Mouse (Mus musculus) embryo, embryonic 10 days (tissue): ENCODE data around the gene Sgce.
"Not testable (repeated sequence)": the region's sequence is repeated elsewhere in the genome, so short reads cannot be mapped to it uniquely, and the experiment has no call there.

Experiments used
- DNase-seq: peaks from one replicate; pipeline ENCODE4 v3.0.0-alpha.2; 2015; ENCODE audit warnings: low spot score

Sgce gene

DNA sequence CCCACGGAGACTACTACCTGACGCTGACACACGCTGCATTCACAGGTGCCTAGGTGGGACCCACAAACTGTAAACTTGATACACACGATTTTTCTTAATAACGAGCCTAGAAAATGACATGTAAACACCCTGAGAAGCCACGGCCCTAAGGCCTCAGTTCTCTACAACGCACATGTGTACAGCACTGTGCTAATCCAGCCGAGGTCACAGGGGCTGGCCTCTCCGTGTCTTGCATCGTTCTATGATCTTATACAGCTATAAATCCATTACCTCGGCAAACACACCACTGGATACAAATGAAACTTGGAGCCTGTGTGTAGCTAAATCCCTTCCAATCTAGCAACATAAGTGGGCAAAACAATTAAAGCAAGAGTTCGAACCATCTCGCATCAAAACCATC is 24.3 kb downstream of the Sgce start:
- DNase-seq, result no peak

DNA sequence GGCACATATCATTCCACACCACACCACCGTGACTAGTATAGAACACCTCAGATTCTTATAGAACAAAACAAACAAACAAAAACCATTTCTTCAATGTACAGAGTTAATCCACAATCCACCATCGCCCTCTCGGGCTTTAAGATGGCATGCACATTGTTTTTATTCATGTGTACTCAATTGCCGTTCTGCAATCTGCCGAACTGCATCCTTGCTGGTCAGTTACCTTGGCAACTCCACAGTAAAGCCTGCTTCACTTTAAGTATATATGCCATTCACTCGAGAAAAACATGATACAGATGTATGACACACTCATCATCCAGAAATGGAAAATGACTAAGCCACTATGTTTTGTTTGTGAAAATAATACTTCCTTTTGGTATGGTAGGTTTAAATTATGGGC is 24.9 kb downstream of the Sgce start:
- no peak for DNase-seq

DNA sequence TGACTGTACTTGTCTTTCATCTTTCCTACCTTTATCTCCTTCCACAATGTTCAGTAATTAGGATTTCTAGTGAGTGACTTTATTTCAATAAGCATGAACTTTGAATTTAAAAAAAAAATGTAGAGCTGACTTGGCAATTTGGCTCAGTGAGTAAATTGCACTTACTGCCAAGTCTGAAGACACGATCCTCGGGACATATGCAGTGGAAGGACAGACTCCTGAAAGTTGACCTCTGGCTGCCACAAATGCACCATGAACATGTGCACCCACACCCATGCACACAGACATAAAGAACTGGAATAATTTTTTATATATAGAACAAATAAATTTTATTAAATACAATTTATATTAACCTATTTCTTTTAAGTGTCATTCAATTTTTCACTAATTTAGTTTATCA is 29.7 kb downstream of the Sgce start:
- no peak for DNase-seq

DNA sequence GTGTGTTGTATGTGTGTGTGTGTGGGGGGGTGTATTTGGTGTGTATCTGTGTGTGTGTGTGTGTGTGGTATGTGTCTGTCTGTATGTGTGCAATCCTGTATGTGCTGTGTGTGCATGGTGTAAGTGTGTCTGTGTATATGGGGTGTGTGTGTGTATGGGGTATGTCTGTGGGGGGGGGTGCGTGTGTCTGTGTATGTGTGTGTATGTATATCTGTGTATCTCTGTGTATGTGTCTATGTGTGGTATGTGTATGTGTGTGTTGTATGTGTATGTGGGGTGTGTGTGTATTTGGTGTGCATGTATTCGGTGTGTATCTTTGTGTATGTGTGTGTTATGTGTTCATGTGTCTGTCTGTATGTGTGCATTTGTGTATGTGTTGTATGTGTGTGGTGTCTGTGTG is 30.8 kb downstream of the Sgce start:
- no peak for DNase-seq

DNA sequence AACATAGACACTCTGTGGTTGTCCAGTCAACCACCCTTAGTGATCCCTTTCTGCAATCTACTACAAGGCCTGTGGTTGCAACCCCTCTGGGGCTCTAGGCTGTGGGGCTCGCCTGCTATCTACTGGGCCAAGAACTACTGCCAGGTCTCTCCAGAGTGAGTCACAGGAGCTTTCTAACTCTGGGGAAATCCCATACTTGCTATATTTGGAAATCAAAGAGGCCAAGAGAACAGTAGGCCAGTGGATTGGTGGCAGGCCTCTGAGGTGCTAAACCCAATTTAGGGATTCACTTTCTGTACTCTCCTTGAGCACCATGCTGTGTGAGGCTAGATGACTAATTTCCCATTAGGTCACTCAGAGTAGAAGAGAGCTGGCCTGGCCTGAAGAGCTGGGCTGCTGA is 38.0 kb downstream of the Sgce start:
- DNase-seq, result no peak

DNA sequence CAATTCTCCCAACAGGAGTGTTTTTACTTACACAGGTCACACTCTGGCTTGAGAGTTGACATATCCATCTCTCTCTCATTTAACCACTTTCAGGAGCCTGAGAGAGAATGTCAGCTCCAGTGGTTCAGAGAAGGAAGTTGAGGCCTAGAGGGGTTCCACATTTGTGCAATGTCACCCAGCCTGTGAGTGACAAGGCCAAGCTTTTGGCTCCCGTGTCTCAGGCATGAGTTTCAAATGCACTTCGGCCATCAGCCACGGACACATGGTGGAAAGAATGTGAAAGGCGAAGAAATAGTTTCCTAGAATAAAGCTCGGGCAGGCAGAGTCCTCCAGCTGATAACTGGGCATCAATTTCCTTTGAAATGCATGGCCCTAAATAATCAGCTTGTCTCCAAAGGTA is 40.6 kb downstream of the Sgce start:
- no peak for DNase-seq

DNA sequence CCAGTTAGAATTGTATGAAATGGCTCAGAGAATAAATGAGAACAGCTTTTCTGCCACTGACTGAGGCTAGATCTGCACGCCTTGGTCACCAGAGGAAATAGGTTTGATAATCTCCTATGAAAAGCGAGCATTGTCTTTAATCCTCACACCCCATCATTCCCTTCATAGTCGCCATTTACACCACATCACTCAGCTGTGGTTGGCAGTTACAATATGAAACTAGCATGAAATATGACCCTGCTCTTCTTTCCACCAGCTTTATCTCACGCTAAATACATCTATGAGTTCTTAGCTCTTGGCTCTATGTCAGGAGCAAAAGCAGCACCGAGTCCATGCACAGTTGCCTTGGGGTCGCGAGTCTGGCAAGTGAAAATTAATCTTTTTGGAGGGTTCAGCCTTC is 43.1 kb downstream of the Sgce start:
- no peak for DNase-seq

DNA sequence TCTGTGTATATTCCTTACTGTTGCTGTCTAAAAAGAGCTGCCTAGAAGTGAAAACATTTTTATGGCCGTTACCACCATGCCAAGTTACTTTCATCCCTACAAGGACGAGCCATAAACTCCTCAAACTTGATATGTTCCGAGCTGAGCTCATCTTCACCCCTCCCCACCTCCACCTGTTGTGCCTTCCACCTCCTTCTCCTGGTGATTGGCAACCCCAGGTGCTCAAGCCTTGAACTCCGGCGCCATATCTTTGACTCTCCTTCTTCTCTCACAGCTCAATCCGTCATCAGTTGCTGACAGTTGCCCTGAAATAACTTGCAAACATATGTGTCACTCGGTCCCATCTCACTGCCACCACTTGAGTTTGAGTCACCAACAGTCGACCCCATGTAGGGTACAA is 45.4 kb downstream of the Sgce start:
- DNase-seq, result no peak

DNA sequence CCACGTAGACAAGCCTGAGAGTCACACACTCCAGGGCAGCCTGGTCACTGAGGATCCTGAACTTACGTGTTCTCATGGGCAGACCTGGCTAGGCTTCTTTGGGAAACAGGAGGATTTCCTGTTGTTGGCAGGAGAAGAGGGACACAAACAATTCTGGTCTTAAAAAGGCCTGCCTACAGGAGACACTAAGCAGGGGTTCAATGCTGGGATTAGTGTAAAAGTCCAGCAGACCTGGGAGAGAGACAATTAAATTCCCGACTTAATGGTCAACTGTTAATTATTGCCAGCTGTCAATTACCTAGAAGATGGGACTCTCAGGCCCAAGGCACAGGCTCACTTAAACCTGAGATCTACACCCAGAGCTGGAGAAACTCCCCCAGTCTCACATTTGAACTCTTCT is 51.2 kb downstream of the Sgce start:
- DNase-seq, result no peak

DNA sequence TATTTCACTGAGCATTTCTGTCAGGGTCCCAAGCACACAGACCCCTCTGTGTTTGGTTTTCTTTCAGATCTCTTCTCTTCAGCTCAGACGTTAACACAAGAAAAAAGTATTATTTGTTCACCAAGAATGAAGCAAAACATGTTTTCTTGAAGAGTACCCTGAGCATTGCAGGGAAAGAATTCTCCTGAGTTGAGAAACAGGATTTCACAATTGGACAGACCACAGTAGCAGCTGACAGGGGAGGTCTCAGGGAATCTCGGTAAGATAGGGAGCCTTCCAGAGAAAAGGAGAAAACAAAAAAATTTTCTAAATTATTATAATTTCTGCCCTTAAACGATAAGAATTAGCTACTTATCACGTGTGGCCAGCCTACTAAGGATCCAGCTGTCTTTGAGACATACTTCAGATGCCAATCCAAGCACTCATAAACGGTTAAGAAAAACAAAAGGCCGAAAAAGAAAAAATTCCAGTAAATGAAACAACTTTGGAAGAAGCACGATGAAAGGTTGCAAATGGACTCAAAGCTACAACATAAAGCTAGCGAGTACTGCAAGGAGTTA is 52.3 kb downstream of the Sgce start:
- no peak for DNase-seq

DNA sequence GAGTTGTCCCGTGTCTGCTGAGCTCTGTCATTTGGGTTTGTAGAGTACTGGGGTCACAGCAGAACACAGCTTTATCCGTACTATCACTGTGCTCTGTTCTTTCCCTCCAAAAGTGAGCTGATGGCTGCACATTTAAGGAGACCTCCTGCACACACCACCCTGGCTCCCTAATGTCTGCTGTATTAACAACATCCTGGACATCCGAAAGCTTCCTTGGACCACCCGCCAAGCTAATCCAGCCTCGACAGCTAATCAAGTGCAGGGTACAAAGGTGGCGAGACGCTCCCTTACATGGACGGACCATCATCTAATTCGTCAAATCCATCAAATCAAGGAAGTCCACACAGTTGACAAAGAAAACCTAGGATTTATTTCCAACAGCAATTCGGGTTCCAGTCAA is 53.5 kb downstream of the Sgce start:
- peak; percentile 62 for DNase-seq

DNA sequence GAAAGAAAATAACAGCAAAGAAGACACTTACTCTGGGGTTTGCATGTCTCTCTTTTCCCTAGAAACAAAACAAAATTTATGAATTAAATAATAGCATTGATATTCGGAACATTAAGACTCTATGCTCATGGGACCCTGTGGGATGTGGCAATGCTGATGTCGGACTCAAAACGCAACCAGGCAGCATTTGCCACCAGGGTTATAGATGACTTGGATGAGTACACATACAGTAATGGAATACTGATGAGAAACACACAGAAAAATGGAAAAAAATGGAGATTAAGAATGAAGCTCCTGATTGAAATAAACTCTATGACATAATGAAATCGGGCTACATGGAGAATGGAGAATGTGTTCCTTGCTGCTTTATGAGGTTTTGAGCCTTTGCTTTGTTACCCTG is 56.6 kb downstream of the Sgce start:
- DNase-seq, result no peak

DNA sequence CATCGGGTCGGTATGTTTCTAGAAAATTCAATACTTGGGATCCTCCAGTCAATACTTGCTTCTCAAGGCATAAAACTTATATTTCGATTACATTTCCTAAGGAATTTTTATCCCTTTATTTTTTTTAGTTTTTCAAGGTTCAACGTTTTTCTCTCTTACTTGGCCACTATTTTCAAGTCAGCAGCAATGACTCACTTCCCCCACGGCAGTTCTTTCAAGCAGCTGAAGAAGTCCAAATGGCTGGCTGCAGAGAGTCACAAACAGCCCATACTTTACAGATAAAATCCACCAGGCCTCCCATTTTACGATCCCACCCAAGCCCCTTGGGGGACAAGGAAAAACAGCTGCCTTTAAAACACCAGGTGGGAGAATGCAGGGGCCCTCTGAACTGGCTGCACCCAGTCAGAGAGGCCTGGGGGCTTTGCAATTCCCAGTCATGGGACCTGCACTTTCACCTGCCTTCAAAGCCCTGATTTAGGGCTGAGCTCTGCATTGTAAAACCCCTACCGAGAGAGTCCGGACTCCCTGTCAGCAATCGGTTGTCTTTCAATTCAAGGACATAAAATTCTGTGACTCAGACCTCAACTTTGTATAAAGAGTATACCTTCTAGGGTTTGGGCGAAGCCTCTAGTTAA is 62.2 kb downstream of the Sgce start:
- no peak for DNase-seq

DNA sequence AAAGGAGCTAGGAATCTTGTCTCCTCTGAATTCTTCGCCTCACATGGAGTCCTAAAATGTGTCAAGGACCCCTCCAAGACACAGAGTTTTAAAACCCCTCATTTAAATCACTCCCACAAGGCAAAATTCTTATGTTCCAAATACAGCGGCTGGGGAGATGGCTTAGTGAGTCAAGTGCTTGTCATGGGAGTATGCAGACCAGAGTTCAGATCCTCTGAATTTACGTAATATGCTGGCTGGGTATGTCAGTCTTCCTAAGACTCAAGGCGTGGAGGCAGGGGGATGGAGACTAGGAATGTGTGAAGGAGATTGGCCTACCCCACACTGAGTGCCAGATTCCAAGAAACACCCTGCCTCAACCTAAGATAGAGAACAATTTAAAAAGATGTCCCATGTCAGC is 66.4 kb downstream of the Sgce start:
- no peak for DNase-seq

DNA sequence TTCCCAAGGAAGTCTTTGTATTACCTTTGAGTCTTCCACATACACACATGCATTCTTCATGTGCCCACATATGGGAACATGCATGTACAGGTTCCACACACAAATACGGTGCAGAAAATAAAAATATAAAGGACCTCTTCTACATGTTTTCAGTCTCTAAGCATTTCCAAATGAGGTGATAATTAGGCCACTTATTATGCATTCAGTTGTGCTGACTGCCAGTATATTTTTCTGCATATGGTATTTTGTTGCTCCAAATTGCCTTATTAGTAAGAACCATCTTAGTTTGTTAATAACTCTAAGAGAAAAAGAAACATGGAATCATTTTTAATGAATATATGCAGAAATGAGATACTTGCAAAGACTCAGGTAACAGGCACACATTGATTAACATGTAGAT is 67.0 kb downstream of the Sgce start:
- DNase-seq, result no peak

DNA sequence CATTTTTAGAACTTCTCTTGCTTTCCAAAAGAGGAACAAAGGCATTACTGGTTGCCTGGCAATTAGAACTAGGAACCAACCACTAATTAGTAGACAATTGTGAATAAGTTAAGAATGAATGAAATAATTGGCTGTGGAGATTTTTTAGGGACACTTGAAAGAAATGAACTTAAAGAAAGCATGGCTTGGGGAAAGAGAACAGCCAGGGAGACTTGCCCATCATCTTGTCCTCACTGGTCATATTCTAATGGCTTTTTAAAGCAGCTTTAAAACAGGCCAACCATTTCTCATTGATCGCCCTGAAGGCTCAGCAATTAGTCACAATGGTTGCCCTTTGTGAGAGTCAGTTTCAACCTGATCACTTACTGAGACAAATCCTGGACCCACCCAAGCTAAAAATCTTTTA is 69.6 kb downstream of the Sgce start:
- DNase-seq, result peak; percentile 41

DNA sequence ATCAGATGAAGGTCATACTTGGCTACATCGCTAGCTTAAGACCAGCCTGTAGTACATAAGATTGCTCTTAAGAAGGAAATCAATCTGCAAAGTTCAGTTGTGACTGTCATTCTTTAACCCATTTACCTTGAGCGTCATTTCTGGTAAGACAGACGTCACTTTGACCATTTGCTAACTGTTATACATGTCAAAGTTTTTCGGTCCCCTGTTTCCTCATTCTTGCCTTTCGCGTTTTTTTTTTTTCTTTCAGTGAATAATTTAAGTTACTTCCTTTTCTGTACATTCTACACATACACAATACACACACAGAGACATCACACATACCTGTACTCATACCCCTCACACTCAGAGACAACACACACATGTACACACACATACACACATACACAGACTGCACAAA is 81.9 kb downstream of the Sgce start:
- no peak for DNase-seq

DNA sequence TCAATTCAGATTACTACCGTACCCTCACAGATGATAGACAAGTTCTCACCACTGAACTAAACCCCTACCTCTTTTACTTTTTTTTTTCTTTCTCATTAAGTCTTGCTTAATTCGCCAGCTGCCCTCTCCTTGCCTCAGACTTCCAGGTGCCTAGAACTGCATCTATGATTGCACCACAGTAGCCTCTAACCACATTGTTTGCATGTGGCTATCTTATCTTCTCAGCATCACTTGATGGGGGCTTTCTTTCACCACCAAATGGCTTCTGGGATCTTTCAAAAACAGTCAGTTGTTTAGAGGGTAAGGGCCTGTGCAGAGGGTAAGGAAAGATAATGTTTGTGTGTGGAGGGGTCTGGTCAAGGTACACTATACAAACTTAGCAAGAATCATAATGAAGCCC is 82.7 kb downstream of the Sgce start:
- DNase-seq, result no peak

DNA sequence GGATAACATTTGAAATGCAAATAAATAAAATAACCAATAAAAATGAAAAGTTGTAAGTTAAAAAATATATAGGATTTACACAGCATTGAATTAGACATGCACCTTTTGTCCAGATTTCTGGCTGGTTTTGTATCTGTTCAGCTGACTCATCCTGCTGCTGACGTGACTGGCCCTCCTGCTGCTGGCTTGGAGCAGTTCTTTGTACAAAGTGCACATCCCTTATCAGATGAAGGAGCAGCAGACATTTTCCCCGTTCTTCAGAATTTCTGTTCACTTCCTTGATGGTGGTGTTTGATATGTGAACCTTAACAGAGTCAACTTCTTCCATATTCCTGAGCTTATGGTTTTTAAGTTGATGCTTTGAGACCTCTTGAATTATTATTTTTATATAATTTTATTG is 83.5 kb downstream of the Sgce start:
- DNase-seq, result no peak

DNA sequence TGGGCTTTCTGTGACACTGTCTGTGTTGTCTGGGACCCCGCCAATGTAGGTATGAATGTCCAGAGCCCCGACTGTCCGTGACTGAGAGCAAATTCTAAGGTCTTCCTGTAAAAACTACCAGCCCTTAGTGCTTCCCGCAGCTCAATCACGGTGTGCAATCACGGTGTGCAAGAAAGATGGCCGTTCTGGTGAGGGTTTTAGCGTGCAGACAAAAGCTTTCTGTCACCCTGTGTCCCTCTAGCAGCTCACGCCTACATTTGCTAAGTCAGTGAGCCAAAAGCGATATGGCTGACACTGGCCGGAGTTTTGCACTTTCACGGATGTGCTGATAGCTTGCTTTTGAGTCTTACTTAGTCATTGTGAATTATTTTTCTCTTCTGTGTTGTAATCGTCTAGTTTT is 88.1 kb downstream of the Sgce start:
- DNase-seq, result no peak

DNA sequence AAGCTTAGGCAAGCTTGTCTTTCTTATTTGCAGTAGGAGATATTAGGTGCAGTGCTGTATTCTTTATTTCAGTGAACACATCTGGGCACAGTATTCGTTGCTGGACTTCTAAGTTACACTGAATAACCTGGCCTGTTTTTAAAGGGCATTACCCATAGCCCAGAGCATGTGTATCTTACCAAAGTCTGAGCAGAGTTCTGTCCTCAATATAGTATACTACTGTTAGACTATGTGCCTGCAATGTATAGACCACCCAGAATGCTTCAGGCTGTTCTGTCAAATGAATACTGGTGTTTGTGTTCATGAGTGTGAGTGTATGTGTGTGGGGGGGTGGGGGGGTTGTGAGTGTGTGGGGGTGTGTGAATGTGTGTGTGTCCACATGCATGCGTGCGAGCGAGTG is 91.1 kb downstream of the Sgce start:
- DNase-seq, result no peak

DNA sequence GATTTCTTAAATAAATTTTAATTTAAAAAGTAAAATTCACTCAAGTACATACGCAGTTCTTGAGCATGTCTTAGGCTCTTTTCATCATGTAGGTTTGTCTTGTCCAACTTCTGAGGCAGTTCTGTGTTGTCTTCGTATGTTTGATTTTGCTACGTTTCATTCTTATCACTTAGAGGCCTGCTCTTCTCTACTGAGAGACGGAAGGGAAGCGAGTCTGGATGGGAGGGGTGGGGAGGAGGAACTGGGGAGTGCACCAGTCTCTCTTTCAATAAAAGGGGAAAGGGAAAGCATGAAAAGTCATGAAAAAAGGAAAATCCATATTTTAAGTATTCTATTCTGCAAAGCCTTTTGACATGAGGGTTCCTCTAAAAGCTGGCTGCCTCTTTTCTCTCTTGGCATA is 91.5 kb downstream of the Sgce start:
- no peak for DNase-seq

DNA sequence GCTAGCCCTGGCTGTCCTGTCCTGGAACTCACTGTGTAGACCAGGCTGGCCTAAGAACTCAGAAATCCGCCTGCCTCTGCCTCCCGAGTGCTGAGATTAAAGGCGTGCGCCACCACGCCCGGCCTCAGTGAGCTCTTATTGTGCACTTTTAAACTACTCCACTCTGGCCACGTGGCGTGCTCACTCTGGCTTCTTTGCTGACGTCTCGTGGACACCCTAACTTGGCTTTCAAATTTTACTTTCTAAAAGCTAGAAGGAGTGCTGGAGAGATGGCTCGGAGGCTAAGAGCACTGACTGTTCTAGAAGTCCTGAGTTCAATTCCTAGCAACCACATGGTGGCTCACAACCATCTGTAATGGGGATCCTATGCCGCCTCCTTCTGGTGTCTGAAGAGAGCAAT is 93.3 kb downstream of the Sgce start:
- DNase-seq, result not testable (repeated sequence)

DNA sequence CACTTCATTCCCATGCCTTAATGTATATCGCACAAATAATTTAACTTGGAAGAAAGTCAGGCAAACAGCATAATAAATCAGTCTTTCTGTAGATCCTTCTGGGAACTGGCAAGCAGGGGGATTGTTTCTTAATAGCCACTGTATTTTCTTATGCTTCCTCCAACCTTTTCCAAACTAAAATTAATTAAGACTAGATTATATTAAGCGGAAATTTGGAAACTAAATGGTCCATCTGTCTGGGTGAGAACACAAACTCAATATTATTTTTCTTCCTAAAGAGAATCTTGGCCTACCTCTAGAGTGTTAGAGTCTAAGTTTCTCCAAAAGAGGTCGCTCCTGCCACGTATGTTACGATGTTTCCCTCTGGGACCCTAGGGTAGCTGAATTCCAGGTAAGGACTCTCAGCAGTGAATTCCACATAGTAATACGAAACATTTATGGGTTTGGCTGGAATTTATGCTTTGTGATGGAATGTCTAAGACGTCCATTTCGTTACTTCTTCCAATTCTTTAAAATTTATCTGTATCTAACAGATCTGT is 94.3 kb downstream of the Sgce start:
- DNase-seq, result peak; percentile 23
